Mouse (Mus musculus): ENCODE measurements around the gene Oprd1.

GRCm38 (mm10) chr4:132071674-132072073, 72.6 kb downstream of the Oprd1 start:
- no peak for TF ChIP-seq CTCF (IDR thresholded peaks at IDR 0.05; ENCODE audit: extremely low read depth, insufficient read length, insufficient replicate concordance, low read depth, low read length)
- no peak for TF ChIP-seq POLR2A (IDR thresholded peaks at IDR 0.05; ENCODE audit: low read depth, low read length)
